Mouse (Mus musculus) lung, embryonic 16.5 days (tissue): ENCODE measurements around the gene Ppp2ca. TPM values are rescaled to one million over a fixed set of nuclear protein-coding genes. Genes with fewer than 3 reads are reported as not detected.
"Not testable (repeated sequence)": the region's sequence is repeated elsewhere in the genome, so short reads cannot be mapped to it uniquely, and the experiment has no call there.

Source experiments
- ATAC-seq: fragments of 200-750 bp; cut with Nextera tagmentation; 2 replicates; pipeline ENCODE4 v1.8.0; 2017; ENCODE audit warnings: low read depth, mild to moderate bottlenecking, moderate library complexity
- H3K27ac ChIP-seq: fragments of 300-500 bp; sonication (generic); 2 replicates; pipeline ENCODE4 v1.5.1; 2014; ENCODE audit warnings: mild to moderate bottlenecking, control low read depth, low read length
- H3K27me3 ChIP-seq: fragments of 300-500 bp; sonication (generic); 2 replicates; pipeline ENCODE4 v1.6.1; 2014; ENCODE audit warnings: low read depth, low read length, mixed read lengths; ENCODE audit not compliant: control insufficient read depth, insufficient read depth
- H3K36me3 ChIP-seq: fragments of 300-500 bp; sonication (generic); 2 replicates; pipeline ENCODE4 v1.6.1; 2014; ENCODE audit warnings: low read length; ENCODE audit not compliant: control insufficient read depth, insufficient read depth
- H3K4me1 ChIP-seq: fragments of 300-500 bp; sonication (generic); replicated peaks from 2 replicates; pipeline ENCODE4 v1.6.1; 2014; ENCODE audit warnings: low read length, mixed read lengths; ENCODE audit not compliant: control insufficient read depth, insufficient read depth
- H3K4me2 ChIP-seq: fragments of 300-500 bp; sonication (generic); 2 replicates; pipeline ENCODE4 v1.6.1; 2014; ENCODE audit warnings: low read depth, low read length, control low read depth
- H3K4me3 ChIP-seq: fragments of 300-500 bp; sonication (generic); 2 replicates; pipeline ENCODE4 v1.5.1; 2014; ENCODE audit warnings: mild to moderate bottlenecking, low read length, control low read depth
- H3K9ac ChIP-seq: fragments of 300-500 bp; sonication (generic); 2 replicates; pipeline ENCODE4 v1.6.1; 2014; ENCODE audit warnings: low read length, control low read depth
- H3K9me3 ChIP-seq: fragments of 300-500 bp; sonication (generic); 2 replicates; pipeline ENCODE4 v1.6.1; 2016; ENCODE audit warnings: low read length; ENCODE audit not compliant: control insufficient read depth
- WGBS: fragments of 180-500 bp; shearing (Covaris S2); extraction: QIAGEN DNeasy Blood & Tissue Kit; methylation state at CpG from one replicate; pipeline ENCODE4 v1.1.7; 2014; 5-methylcytosine and 5-hydroxymethylcytosine counted together
- polyA plus RNA-seq: library from polyadenylated mRNA; unstranded; fragments of >200 nt; fragmentation: Nextera tagmentation; extraction: Ambion mirVana; gene quantifications from 2 replicates; pipeline ENCODE4 v1.2.1, GENCODE M21; 2015

Ppp2ca gene
- polyA plus RNA-seq, 1 experiment from 2014 or later: 62.7 TPM

DNA sequence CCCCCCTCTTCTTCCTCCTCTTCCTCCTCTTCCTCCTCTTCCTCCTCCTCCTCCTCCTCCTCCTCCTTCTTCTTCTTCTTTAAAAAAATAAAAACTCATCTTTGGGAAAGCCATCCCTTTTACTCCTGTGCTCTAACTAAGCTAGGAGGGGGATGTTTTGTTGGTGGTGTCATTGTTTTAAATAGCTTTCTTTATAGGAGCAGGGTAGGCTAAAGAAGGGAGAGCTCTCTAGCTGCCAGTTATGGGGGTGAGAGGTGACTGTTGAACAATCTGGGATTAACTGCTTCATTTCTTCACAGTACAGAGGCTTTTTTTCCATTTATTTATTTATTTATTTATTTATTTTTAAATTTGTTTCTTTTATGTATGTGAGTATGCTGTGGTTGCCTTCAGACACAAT, 7.0 kb downstream of the Ppp2ca start:
- Histone ChIP-seq H3K36me3 (no peaks in the 10 kb centered on the region), H3K9ac (no peak overlapping the region), H3K4me2 (no peak overlapping the region), H3K27ac (no peak overlapping the region), H3K4me1 (peaks cover 27% of the 10 kb centered on the region), H3K4me3 (no peak overlapping the region), H3K27me3 (no peaks in the 10 kb centered on the region), H3K9me3 (no peaks in the 10 kb centered on the region)
- ATAC-seq: no peak

DNA sequence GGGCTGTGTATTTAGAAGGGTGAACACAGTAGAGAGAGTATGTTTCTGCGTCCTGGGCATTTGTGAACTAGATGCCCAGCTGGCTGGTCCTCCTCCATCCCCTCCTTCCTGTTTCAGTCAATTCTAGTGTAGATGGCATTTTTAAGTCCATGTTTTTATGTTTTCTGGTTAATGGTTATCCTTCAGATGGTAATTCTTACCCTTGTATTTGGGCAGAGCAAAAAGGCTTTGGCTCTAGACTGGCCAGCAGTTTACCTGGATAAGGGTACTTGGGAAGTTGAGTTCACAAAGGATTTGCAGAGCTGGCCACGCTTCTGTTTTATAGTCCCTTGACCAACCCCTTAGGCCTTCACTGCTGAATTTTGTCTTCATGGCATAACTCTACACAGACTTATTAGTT, 7.6 kb downstream of the Ppp2ca start:
- Histone ChIP-seq H3K4me3 (no peak overlapping the region), H3K36me3 (no peaks in the 10 kb centered on the region), H3K27ac (no peak overlapping the region), H3K4me1 (peaks cover 22% of the 10 kb centered on the region), H3K27me3 (no peaks in the 10 kb centered on the region), H3K4me2 (no peak overlapping the region), H3K9ac (no peak overlapping the region), H3K9me3 (no peaks in the 10 kb centered on the region)
- no peak for ATAC-seq
- 75% methylated on average over 2 of the region's 2 CpGs for WGBS

DNA sequence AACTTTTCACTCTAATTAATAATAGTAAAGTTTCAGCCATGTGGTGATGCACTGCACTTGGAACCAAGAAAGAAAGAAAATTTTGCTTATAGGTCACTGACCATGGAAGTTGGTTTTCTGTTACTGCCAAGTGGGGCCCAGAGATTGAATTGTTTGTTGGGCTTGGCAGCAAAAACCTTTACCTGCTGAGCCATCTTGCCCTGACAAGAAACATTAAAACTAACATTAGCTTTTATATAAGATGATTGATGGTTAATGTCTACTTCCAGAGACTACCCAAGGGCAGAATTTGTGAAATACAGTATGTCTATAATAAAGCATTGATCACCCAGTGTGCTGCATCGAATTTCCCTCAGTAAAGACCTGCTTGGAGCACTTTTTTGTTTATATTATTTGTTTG, 8.0 kb downstream of the Ppp2ca start:
- WGBS: 90% methylated on average over 1 of the region's 1 CpGs
- Histone ChIP-seq H3K36me3 (no peaks in the 10 kb centered on the region), H3K4me3 (no peak overlapping the region), H3K4me1 (peaks cover 18% of the 10 kb centered on the region), H3K9ac (no peak overlapping the region), H3K9me3 (no peaks in the 10 kb centered on the region), H3K27me3 (no peaks in the 10 kb centered on the region), H3K27ac (no peak overlapping the region), H3K4me2 (no peak overlapping the region)
- ATAC-seq: no peak

DNA sequence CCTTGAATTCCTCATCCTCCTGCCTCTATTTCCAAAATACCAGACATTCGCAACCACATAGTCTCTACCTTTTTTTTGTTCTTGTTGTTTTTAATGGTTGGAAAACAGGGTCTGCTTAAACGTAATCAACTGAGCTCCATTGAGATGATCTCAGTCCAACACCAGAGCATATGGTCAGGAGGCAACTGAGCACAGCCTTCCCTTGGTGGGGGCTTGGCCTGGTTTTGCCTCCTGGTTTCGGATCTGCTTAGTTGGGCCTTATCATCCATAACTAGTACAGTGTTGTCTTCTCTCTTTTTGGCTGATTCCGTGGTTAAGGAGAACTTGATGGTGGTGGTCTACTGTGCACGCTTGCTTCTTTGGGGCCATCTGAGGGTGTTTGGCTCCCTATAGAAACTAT, 10.3 kb downstream of the Ppp2ca start:
- Histone ChIP-seq H3K4me3 (no peak overlapping the region), H3K36me3 (peaks cover 6% of the 10 kb centered on the region; the same call in 1 of the 2 replicates), H3K9me3 (no peaks in the 10 kb centered on the region), H3K4me1 (peaks cover 5% of the 10 kb centered on the region), H3K27ac (no peak overlapping the region), H3K4me2 (no peak overlapping the region), H3K27me3 (no peaks in the 10 kb centered on the region), H3K9ac (no peak overlapping the region)
- WGBS: 93% methylated on average over 5 of the region's 5 CpGs
- no peak for ATAC-seq

- H3K9me3 ChIP-seq: no peaks in the 10 kb centered on the region
- ATAC-seq: no peak
- no peak overlapping the region for H3K9ac ChIP-seq
- H3K27me3 ChIP-seq: no peaks in the 10 kb centered on the region
- no peak overlapping the region for H3K27ac ChIP-seq
- H3K4me1 ChIP-seq: peaks cover 5% of the 10 kb centered on the region
- 67% methylated on average over 1 of the region's 1 CpGs for WGBS
- H3K4me2 ChIP-seq: no peak overlapping the region
- H3K4me3 ChIP-seq: no peak overlapping the region
- peaks cover 11% of the 10 kb centered on the region for H3K36me3 ChIP-seq
These were observed 10.9 kb downstream of the Ppp2ca start for GRCm38 (mm10) chr11:52109421-52109820.

GRCm38 (mm10) chr11:52115479-52115878, 17.0 kb downstream of the Ppp2ca start:
- H3K9me3 ChIP-seq: no peaks in the 10 kb centered on the region; the same call in 1 of the 2 replicates
- H3K27ac ChIP-seq: no peak overlapping the region
- no peaks in the 10 kb centered on the region for H3K27me3 ChIP-seq
- WGBS: 91% methylated on average over 3 of the region's 3 CpGs
- peaks cover 60% of the 10 kb centered on the region for H3K36me3 ChIP-seq
- ATAC-seq: no peak
- H3K4me2 ChIP-seq: no peak overlapping the region
- H3K9ac ChIP-seq: no peak overlapping the region
- no peak overlapping the region for H3K4me3 ChIP-seq
- H3K4me1 ChIP-seq: no peaks in the 10 kb centered on the region

DNA sequence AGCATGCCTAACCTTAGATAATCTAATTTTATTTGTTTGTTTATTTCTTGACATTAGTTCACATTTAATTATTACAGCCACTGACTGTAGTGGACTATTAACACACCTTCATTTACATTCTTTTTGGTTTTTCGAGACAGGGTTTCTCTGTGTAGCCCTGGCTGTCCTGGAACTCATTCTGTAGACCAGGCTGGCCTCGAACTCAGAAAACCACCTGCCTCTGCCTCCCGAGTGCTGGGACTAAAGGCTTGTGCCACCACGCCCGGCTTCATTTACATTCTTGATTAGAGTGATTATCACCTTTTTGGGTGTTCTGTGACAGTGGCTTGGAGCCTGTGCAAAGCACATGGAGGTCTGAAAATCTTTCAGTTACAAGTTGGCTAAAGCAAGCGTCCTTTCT, 17.6 kb downstream of the Ppp2ca start:
- not testable (repeated sequence) for H3K9ac ChIP-seq, H3K4me1 ChIP-seq, H3K4me2 ChIP-seq, H3K4me3 ChIP-seq, H3K27ac ChIP-seq, H3K27me3 ChIP-seq, ATAC-seq, H3K9me3 ChIP-seq
- peaks cover 63% of the 10 kb centered on the region for H3K36me3 ChIP-seq
- 92% methylated on average over 6 of the region's 6 CpGs for WGBS

DNA sequence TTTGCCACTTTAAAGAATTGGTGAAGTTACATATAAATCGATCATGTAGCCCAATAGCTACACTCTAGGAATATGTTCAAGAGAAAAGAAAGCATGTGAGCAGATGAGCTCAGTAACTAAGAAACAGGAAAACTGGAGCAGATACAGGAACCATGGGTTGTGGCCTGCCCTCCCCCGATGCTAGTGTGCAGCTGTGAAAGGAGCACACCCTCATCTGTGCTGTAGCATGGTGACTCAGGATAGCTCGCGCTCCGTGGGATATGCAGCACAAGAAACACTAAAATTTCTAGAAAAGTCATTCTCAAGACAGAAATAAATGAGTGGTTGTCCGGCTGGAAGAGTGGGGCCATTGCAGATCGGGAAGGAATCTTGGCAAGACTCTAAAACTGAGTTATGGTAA, 18.7 kb downstream of the Ppp2ca start:
- no peak overlapping the region for H3K4me3 ChIP-seq
- no peak overlapping the region for H3K27ac ChIP-seq
- no peak overlapping the region for H3K4me2 ChIP-seq
- no peaks in the 10 kb centered on the region for H3K27me3 ChIP-seq
- H3K4me1 ChIP-seq: no peaks in the 10 kb centered on the region
- H3K9ac ChIP-seq: no peak overlapping the region
- H3K36me3 ChIP-seq: peaks cover 74% of the 10 kb centered on the region
- ATAC-seq: no peak
- no peaks in the 10 kb centered on the region; the same call in 1 of the 2 replicates for H3K9me3 ChIP-seq
- WGBS: 92% methylated on average over 7 of the region's 7 CpGs

- not testable (repeated sequence) for H3K4me3 ChIP-seq, ATAC-seq, H3K9me3 ChIP-seq, H3K27me3 ChIP-seq, H3K9ac ChIP-seq, H3K4me2 ChIP-seq, H3K27ac ChIP-seq, H3K4me1 ChIP-seq
- H3K36me3 ChIP-seq: peaks cover 78% of the 10 kb centered on the region
These were observed 21.9 kb downstream of the Ppp2ca start for GRCm38 (mm10) chr11:52120415-52120814.

DNA sequence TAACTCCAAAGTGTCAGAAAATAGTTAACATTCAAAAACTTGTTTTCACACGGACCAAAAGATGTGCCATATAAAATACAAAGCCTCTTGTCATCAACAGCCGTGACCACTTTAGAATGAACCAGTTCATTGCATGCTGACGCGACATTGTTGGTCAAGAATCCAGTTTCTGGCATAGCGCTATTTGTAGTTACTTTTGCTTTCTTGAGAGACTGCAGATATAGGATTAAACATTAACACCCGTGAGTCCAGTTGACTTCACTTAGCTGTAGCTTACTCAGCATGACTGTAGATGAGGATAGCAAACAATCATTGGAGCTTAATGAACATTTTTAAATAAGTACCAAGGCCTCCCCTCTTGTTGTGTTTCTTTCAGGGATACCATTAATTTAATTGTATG, 23.6 kb downstream of the Ppp2ca start:
- 0 out of 2 replicates have a peak, but pooled peaks cover 3% of the 10 kb centered on the region for H3K4me1 ChIP-seq
- H3K36me3 ChIP-seq: peaks cover 67% of the 10 kb centered on the region
- no peak overlapping the region for H3K4me3 ChIP-seq
- ATAC-seq: no peak
- WGBS: 84% methylated on average over 6 of the region's 6 CpGs
- no peak overlapping the region for H3K27ac ChIP-seq
- H3K4me2 ChIP-seq: no peak overlapping the region
- no peaks in the 10 kb centered on the region; the same call in 1 of the 2 replicates for H3K9me3 ChIP-seq
- H3K9ac ChIP-seq: no peak overlapping the region
- H3K27me3 ChIP-seq: no peaks in the 10 kb centered on the region
